Mouse (Mus musculus) thymus, postnatal 10 days (tissue): ENCODE measurements around the gene Prrc2a.
"Not testable (repeated sequence)": the region's sequence is repeated elsewhere in the genome, so short reads cannot be mapped to it uniquely, and the experiment has no call there.

ENCODE experiments used
- DNase-seq, 2 experiments: peaks; one replicate each; pipeline ENCODE4 v3.0.0; 2021; ENCODE audit warnings: low spot score in 2 of 2

Prrc2a gene

GRCm38 (mm10) chr17:35134801-35135590, 29.7 kb downstream of the Prrc2a start, which contains the start of gene Bag6:
TSS of gene Bag6 (plus strand) at chr17:35135178.
- peak; percentile 91 to 94 for DNase-seq

DNA sequence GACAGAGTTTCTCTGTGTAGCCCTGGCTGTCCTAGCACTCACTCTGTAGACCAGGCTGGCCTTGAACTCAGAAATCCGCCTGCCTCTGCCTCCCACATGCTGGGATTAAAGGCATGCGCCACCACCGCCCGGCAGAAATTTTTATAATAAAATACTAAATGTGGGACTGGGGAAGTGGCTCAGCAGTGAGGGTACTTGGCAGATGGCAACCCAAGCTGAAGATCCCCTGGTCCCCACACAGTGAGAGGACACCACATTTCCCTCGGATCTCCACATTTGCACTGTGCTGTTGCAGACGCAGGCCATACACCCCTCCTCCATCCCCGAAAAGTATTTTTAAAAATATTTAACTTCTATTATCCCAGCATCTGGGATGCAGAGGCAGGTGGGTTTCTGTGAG, 31.2 kb downstream of the Prrc2a start:
- DNase-seq, result no peak

DNA sequence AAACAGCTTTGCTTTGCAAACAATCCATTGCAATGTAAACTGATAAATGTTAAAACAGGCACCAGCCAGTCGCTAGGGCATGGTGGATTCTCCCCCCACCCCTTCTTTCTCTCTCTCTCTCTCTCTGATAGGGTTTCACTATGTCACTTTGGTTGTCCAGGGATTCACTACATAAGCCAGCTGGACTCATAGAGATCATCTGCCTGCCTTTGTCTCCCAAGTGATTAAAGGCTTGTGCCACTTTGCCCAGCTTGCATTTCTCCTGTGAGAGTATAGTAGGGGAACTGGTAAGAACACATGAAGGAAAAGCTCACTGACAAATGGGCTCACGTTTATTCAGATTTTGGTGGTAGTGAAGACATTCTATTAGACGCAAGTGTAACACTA, 32.5 kb downstream of the Prrc2a start:
- DNase-seq, result no peak

GRCm38 (mm10) chr17:35131500-35132173, 33.1 kb downstream of the Prrc2a start, which contains the start of gene Apom:
TSS of gene Apom (minus strand) at chr17:35132050.
- DNase-seq, result no peak

DNA sequence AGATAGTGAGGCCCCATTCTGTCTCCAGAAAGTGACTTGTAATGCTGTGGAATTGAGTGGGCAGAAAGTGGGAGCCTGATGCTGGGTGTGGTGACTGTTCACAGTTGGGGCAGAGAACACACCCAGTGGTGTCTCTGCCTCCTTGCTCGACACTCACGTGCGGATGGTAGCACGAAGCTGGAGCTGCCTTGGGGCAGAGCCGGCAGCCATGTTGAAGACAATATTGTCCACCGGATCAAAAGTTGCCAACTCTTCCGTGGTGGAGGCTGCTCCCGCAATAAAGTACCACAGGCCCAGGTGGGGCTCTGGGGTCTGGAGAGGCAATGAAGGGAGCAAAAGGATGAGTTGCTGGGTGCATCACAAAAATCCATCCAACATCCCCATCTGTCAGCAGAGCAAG, 33.7 kb downstream of the Prrc2a start:
- DNase-seq, result no peak

GRCm38 (mm10) chr17:35128996-35129395, 35.7 kb downstream of the Prrc2a start:
- DNase-seq, result no peak

DNA sequence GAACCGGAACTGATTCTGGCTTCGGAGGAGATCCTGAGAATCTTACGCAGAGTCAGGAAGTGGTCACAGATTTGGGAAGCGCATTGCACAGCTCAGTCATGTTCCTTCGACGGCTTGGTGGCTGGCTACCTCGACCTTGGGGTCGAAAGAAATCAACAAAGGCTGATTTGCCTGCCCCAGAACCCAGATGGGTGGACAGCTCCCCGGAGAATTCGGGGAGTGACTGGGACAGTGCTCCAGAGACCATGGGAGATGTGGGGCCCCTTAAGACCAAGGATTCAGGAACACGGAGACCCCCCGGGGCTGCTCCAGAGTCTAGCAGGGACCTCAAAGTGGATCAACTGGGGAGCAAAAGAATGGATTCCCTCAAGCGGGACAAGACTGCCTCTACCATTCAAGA, 37.7 kb downstream of the Prrc2a start:
- DNase-seq, result no peak

DNA sequence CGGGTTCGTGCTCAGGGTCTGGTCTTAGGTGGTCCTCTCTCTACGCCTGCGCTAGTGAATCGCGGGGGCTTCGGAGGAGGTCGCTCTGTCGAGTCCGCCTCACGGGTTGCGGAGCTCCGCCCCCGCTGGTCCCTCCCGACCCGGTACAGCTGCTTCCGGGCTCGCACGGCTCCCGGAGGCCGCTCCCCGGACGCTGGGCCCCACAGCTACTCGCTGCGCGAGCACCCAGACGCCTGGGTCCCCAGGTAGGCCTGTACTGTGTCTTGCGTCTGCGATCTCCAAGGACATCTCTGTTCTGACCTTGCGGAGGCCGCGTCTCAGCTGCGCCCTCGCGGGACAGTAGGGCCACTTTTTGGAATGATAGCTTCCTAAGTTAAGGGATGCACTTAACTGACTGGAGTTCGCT, 38.5 kb downstream of the Prrc2a start, which contains the start of gene D17H6S53E:
Gene D17H6S53E (plus strand): TSS at position 168 of the 406 bp plus-strand sequence.
- DNase-seq, result peak; percentile 77 to 82

DNA sequence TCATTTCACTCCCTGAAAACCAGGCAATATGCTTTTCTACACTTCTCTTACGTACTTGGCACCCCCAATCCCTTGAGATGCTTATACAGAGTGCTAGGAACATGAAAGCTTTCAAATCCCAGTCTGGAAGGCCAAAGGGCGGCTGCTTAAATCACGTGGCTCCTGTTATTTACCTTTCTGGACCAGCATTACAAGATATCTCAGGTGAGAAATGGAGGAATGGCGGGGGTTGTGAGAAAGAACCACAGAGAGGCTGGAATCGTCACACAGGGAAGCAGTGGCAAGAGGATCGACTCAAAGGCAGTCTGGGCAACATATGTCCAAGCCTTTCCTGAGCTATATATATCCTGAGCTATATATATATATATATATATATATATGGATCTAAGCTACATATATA, 39.1 kb downstream of the Prrc2a start:
- DNase-seq, result no peak

- DNase-seq, result no peak
Measured at GRCm38 (mm10) chr17:35125081-35125480, 39.6 kb downstream of the Prrc2a start.

GRCm38 (mm10) chr17:35124261-35124896, 40.3 kb downstream of the Prrc2a start:
- DNase-seq, result not testable (repeated sequence)

DNA sequence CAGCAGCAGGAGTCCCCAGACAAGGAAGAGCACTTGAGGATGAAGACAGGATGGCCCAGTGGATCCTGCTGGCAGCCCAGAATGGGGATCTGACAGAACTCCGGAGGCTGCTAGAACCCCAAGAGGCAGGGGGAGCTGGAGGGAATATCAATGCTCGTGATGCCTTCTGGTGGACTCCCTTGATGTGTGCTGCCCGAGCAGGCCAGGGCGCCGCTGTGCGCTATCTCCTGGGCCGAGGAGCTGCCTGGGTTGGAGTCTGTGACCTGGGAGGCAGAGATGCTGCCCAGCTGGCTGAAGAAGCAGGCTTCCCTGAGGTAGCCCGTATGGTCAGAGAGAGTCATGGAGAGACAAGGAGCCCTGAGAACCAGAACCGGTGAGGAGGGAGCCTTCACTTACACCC, 41.4 kb downstream of the Prrc2a start:
- DNase-seq, result not testable (repeated sequence)

GRCm38 (mm10) chr17:35121871-35122303, 42.8 kb downstream of the Prrc2a start, which contains the start of gene Csnk2b:
TSS of gene Csnk2b (minus strand) at chr17:35122053.
- DNase-seq, result peak; percentile 39 to 43

DNA sequence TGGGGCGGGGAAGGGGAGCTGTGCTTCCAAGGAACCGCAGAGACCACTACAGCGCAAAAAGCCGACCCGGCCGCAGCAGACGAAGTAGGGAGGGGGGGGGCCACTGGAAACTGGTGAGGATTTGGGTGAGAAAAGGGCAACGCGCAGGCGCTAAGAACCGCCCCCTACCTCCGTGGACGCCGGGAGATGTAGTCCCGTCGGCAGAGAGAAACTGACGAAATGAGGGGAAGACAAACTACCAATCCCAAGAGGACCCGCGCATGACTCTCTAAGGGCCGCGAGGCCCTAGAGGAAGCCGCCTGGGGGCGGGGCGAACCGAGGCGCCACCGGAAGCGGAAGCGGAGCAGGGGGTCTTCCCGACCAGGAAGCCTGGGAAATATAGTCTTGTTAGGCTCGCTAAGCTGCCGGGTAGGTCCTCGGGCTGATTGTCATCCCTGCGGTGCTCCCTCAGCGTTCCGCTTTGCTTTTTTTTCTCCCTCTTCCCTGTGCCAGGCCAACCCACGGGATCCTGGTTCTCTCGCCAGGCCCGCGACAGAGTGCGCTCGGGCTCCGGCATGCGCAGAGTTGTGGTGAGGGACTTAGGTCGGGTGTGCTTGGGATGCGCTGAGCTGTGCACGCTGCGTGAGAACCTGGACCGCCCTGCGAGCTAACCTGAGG, 43.4 kb downstream of the Prrc2a start, which contains the start of gene Gpank1:
Gene Gpank1 (plus strand): TSS at position 313 of the 657 bp plus-strand sequence.
- peak; percentile 98 for DNase-seq

DNA sequence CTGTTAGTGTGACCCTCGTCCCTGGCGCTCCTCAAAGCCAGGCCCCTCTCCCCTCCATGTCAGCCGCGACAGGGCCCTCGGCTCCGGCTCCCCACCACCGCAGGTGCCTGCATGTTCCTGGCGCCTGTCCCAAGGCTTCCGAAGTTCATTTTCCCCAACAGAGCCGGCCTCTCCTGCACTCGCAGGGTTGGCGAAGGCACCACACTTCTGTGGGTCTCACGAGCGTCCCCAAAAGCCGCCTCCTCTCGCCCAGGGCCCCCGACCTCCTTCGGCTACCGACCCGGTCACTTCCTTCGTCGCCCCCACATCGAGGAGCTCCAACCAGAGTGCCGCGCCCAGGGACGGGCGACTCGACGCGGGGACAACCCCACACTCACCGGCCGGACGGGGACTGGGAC, 44.0 kb downstream of the Prrc2a start:
- peak in 1 of 2 experiments; percentile 44 for DNase-seq

- DNase-seq, result peak; percentile 32 to 61
Measured at GRCm38 (mm10) chr17:35115046-35116019, 49.4 kb downstream of the Prrc2a start, which contains the start of gene Ly6g5b. TSS of gene Ly6g5b (minus strand) at chr17:35115428.

DNA sequence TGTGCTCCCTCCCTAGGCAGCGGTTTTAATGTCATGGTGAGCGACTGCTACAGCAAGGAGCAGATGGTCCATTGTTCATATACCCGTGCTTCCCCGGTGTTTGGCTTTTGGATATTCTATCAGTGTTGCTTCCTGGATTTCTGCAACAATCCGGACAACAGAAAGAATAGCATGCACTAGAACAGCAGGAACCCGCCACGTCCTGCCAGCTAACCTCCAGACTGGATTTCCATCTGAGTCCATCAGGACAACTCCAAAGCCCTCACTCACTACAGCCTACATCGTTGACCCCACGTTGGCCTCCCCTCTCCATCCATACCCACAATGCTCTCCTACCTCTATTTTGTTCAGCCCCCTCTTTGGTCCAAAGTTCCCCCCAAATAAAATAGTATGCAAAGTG, 52.9 kb downstream of the Prrc2a start:
- DNase-seq, result no peak

GRCm38 (mm10) chr17:35108097-35108496, 56.6 kb downstream of the Prrc2a start, which contains the start of gene Ly6g5c:
TSS of gene Ly6g5c (plus strand) at chr17:35108279.
- DNase-seq, result no peak

DNA sequence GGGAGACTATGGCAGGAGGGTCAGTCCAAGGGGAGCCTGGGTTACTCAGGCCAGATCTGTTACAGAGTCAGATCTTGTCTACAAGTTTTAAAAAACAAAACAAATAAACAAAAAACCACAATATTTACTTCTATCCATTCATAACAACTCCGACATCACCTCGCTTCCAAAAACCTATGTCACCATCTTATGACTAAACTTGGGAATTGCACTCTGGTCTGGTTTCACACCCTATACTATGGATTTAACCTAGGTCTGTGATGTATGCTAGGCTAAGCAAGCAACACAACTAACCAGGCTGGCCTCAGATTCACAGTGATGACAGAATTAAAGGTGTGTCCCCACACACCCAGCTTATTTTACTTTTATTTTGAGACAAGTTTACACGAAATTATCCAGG, 58.2 kb downstream of the Prrc2a start:
- DNase-seq, result no peak

DNA sequence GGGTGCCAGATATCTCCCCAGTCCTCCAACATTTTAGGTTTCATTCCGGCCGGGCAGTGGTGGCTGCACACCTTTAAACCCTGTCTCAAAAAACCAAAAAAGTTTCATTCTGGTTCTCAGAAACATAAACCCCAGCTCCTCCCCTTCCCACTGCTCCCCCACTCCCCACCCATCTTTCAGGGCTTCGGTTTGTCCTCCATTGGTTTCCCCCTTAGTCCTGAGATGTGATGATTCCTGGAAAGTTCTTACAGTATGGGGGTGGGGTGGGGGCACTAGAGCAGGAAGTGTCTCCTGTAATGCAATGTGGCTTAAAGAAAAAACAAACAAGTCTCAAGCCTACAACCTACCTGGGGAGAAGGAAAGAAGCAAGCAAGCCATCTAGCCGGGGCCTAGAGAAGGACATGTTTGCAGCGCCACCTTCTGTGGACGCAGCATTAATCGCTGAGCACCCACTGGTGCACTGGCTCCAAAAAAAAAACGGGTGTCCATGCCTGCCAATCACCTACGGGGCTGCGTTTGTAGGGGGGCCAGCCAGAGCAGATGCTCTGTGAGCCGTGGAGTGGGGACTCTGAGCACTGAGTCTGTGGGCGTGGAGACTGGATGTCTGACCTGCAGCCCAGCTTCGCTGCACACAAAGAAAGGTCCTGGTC, 58.8 kb downstream of the Prrc2a start:
- peak in 1 of 2 experiments; percentile 39 for DNase-seq
